Mouse (Mus musculus): ENCODE measurements around the gene Ireb2. TPM values are rescaled to one million over a fixed set of nuclear protein-coding genes. Genes with fewer than 3 reads are reported as not detected.

The Ireb2 gene
- polyA plus RNA-seq, 1 experiment from 2014 or later, result 14.5 TPM

DNA sequence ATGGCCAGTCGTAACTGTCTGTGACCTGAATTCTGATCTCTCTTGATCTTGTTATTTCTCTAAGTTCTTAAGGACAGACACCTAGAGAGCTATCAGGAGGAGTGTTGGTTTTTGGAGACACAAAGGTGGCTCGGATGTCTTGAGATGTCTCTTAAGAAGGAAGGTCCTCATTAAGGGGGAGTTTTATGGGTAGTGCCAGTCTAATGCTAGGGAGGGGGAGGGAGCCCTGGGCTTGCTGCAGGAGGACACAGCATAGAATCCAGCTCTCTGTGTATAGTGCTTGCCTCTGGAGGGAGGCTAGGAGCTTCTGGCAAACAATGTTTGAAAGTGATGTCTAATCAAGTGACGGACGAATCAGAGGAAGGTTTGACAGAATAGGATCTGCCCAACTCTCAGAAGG lies 10.0 kb upstream of the Ireb2 start:
- 79% methylated on average over 4 of the region's 4 CpGs for WGBS (ENCODE audit: missing documents)

GRCm38 (mm10) chr9:54855638-54856037 lies 8.0 kb upstream of the Ireb2 start:
- Histone ChIP-seq H3K27ac (no peak overlapping the region), H3K4me3 (ENCODE audit: inconsistent target) (no peak overlapping the region), H3K36me3 (ENCODE audit: inconsistent target) (no peaks in the 10 kb centered on the region), H3K79me2 (ENCODE audit: inconsistent target) (no peaks in the 10 kb centered on the region)
- 54% methylated on average over 6 of the region's 6 CpGs for WGBS (ENCODE audit: missing documents)

More for the DNA sequence above, 10.0 kb upstream of the Ireb2 start:
- H3K79me2 ChIP-seq (ENCODE audit: inconsistent target), result no peaks in the 10 kb centered on the region
- no peaks in the 10 kb centered on the region for H3K36me3 ChIP-seq (ENCODE audit: inconsistent target)
- H3K27ac ChIP-seq, result no peak overlapping the region
- H3K4me3 ChIP-seq (ENCODE audit: inconsistent target), result no peak overlapping the region

- Histone ChIP-seq H3K79me2 (ENCODE audit: inconsistent target) (no peaks in the 10 kb centered on the region), H3K27ac (no peak overlapping the region), H3K4me3 (ENCODE audit: inconsistent target) (no peak overlapping the region), H3K36me3 (ENCODE audit: inconsistent target) (no peaks in the 10 kb centered on the region)
- 91% methylated on average over 6 of the region's 6 CpGs for WGBS (ENCODE audit: missing documents)
These were observed 7.5 kb upstream of the Ireb2 start for GRCm38 (mm10) chr9:54856121-54856520.

GRCm38 (mm10) chr9:54857474-54857873 lies 6.1 kb upstream of the Ireb2 start:
- Histone ChIP-seq H3K27ac (no peak overlapping the region), H3K4me3 (ENCODE audit: inconsistent target) (no peak overlapping the region), H3K79me2 (ENCODE audit: inconsistent target) (no peaks in the 10 kb centered on the region), H3K36me3 (ENCODE audit: inconsistent target) (no peaks in the 10 kb centered on the region)
- 36% methylated on average over 3 of the region's 3 CpGs for WGBS (ENCODE audit: missing documents)

DNA sequence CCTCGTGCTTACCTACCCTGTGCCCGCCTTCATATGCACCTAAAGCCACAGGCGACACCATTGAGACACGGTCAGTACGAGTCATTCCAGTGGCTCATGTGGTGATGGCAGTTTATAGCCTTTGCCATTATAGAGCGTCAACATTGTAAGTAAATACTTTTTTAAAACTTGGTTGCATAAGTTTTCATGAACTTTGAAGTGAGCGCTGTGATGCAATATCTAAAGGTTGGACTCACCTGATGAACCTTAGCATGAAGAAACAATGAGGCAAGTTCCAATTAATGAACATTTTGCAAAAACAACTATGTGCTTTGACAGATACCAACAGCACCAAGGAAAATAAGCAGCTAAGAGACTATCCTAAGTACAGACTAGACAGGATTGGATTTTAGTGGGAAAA lies 3.1 kb upstream of the Ireb2 start:
- Histone ChIP-seq H3K36me3 (ENCODE audit: inconsistent target) (0 out of 2 replicates have a peak, but pooled peaks cover 1% of the 10 kb centered on the region), H3K27ac (no peak overlapping the region), H3K4me3 (ENCODE audit: inconsistent target) (no peak overlapping the region), H3K79me2 (ENCODE audit: inconsistent target) (peaks cover 20% of the 10 kb centered on the region)
- WGBS (ENCODE audit: missing documents), result 92% methylated on average over 7 of the region's 7 CpGs

DNA sequence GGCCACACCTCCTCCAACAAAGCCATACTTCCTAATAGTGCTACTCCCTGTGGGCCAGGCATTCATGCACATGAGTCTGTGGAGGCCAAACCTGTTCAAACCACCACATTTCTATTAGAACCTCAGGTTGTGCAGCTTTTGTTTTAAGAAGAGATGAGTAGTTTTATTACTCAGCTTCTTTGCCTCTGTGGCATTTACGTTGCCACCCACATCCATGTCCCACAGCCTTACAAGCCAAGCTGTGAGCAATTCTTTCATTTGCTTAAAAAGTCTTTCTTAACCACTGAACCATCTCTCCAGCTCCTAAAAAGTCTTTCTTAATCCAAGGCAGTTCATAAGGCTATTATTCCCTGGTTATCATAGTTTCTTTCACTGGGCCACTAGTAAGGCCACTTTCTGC lies 15.2 kb downstream of the Ireb2 start:
- H3K36me3 ChIP-seq (ENCODE audit: inconsistent target), result peaks cover 30% of the 10 kb centered on the region
- WGBS (ENCODE audit: missing documents), result 89% methylated on average over 1 of the region's 1 CpGs
- H3K79me2 ChIP-seq (ENCODE audit: inconsistent target), result peaks cover 78% of the 10 kb centered on the region
- no peak overlapping the region for H3K4me3 ChIP-seq (ENCODE audit: inconsistent target)
- no peak overlapping the region for H3K27ac ChIP-seq

DNA sequence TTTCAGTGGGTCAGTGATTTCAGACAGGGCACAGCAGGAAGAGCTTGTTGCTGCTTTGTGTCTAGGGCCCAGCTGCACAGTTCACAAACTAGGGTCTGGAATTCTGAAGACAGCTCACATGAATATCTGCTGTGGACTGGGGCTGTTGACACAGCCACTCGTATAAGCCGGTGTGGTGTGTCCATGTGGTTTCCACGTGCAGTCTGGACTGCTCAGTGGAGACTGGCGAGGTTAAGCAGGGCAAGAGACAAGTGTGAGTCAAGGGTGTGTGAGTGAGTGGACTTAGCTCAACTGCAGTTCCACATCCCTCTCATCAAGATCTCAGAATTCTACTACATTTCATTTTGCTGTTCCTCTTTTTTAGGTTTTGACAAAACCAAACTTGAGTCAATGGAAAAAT lies 28.5 kb downstream of the Ireb2 start:
- Histone ChIP-seq H3K4me3 (ENCODE audit: inconsistent target) (no peak overlapping the region), H3K27ac (no peak overlapping the region), H3K79me2 (ENCODE audit: inconsistent target) (no peaks in the 10 kb centered on the region), H3K36me3 (ENCODE audit: inconsistent target) (peaks cover 53% of the 10 kb centered on the region)
- 73% methylated on average over 4 of the region's 4 CpGs for WGBS (ENCODE audit: missing documents)

DNA sequence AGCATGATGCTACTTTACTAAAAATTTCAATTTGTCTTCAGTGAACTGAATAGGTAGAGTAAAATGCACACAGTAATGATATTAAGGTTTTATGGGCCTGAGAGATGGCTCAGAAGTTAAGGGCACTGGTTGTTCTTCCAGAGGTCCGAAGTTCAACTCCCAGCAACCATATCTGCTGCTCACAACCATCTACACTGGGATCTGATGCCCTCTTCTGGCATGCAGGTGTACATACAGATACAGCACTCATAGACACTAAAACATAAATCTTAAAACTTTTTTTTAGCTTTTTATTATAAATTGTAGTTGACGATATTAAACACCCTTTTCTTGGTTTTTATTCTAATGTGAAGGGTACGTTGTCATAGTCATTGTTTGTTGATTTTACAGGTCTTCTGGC lies 33.5 kb downstream of the Ireb2 start:
- H3K36me3 ChIP-seq (ENCODE audit: inconsistent target), result peaks cover 80% of the 10 kb centered on the region
- no peaks in the 10 kb centered on the region for H3K79me2 ChIP-seq (ENCODE audit: inconsistent target)
- no peak overlapping the region for H3K4me3 ChIP-seq (ENCODE audit: inconsistent target)
- H3K27ac ChIP-seq, result no peak overlapping the region
- WGBS (ENCODE audit: missing documents), result 100% methylated on average over 3 of the region's 3 CpGs

- H3K4me3 ChIP-seq (ENCODE audit: inconsistent target), result no peak overlapping the region
- no peaks in the 10 kb centered on the region for H3K79me2 ChIP-seq (ENCODE audit: inconsistent target)
- H3K36me3 ChIP-seq (ENCODE audit: inconsistent target), result peaks cover 64% of the 10 kb centered on the region
- 91% methylated on average over 5 of the region's 5 CpGs for WGBS (ENCODE audit: missing documents)
- H3K27ac ChIP-seq, result no peak overlapping the region
These were observed 45.9 kb downstream of the Ireb2 start for GRCm38 (mm10) chr9:54909446-54909845.

- Histone ChIP-seq H3K4me3 (ENCODE audit: inconsistent target) (no peak overlapping the region), H3K79me2 (ENCODE audit: inconsistent target) (no peaks in the 10 kb centered on the region), H3K36me3 (ENCODE audit: inconsistent target) (peaks cover 13% of the 10 kb centered on the region; the same call in 1 of the 2 replicates), H3K27ac (no peak overlapping the region)
- 84% methylated on average over 7 of the region's 7 CpGs for whole genome bisulfite sequencing (ENCODE audit: missing documents)
These were observed 52.0 kb downstream of the Ireb2 start for GRCm38 (mm10) chr9:54915576-54915975.

- 86% methylated on average over 8 of the region's 8 CpGs for WGBS (ENCODE audit: missing documents)
- Histone ChIP-seq H3K27ac (no peak overlapping the region), H3K4me3 (ENCODE audit: inconsistent target) (no peak overlapping the region)
These were observed 52.8 kb downstream of the Ireb2 start for GRCm38 (mm10) chr9:54916401-54916800.

DNA sequence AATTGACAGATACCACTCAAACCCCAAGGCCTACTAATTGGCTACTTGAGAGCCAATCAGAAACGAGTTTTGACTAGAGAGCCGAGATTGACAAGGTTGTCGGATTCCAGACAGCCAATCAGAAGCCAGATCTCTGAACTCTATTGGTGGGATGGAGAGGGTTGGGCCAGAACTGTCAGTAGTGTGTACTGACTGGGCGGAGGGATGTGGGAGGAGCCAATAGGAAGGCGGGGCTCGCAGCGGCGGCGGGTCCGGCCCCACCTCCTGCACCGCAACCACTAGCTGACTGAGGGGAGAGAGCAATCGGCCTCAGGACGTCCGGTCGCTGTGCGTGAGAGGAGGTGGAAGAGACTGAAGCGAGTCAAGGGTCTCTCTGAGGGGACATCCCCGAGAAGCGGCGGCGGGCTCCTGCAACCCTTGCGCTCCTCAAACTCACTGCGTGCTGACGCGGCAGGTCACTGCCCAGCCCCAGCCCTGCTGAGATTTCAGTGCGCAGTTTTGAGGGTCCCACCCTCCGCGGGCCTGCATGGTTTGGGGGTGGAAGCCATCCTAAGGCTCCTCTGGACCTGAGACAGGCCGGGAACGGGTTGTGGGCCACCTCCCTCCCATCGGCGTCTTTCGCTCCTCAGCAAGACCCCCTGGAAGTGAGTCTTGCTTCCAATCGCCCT lies 53.6 kb downstream of the Ireb2 start, which contains the start of gene Hykk:
Gene Hykk (plus strand): TSS at position 274 of the 668 bp plus-strand sequence.
- H3K27ac ChIP-seq, result no peak within 1 kb of the TSS
- WGBS (ENCODE audit: missing documents), result 3% methylated on average over 34 of the region's 34 CpGs
- H3K4me3 ChIP-seq (ENCODE audit: inconsistent target), result peak within 1 kb of the TSS; percentile 27
- H3K36me3 ChIP-seq (ENCODE audit: inconsistent target), result no peaks in the 10 kb centered on the region
- H3K79me2 ChIP-seq (ENCODE audit: inconsistent target), result no peaks in the 10 kb centered on the region

More at GRCm38 (mm10) chr9:54916401-54916800, 52.8 kb downstream of the Ireb2 start:
- H3K79me2 ChIP-seq (ENCODE audit: inconsistent target), result no peaks in the 10 kb centered on the region
- H3K36me3 ChIP-seq (ENCODE audit: inconsistent target), result peaks cover 6% of the 10 kb centered on the region; the same call in 1 of the 2 replicates

DNA sequence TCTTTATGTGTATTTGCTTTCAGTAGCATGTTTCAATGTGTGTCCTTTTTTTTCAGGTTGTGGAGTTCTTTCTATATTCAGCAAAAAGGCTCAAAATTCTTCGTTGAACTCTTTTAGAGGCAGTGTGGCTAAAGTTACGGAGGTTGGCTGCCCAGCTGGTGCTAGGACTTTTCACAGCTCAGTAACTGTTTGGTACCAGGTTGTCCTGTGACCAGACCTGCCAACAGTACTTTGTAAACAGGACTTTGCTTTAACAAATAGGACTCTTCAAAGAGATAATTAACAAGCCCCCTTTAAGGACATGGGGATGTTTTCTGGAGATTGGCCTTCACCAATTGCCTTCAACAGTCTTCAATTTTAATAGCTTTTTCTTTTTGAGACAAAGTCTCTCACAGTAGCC lies 54.6 kb downstream of the Ireb2 start:
- no peak overlapping the region for H3K4me3 ChIP-seq (ENCODE audit: inconsistent target)
- 79% methylated on average over 2 of the region's 2 CpGs for WGBS (ENCODE audit: missing documents)
- no peak overlapping the region for H3K27ac ChIP-seq
- no peaks in the 10 kb centered on the region for H3K79me2 ChIP-seq (ENCODE audit: inconsistent target)
- no peaks in the 10 kb centered on the region for H3K36me3 ChIP-seq (ENCODE audit: inconsistent target)

DNA sequence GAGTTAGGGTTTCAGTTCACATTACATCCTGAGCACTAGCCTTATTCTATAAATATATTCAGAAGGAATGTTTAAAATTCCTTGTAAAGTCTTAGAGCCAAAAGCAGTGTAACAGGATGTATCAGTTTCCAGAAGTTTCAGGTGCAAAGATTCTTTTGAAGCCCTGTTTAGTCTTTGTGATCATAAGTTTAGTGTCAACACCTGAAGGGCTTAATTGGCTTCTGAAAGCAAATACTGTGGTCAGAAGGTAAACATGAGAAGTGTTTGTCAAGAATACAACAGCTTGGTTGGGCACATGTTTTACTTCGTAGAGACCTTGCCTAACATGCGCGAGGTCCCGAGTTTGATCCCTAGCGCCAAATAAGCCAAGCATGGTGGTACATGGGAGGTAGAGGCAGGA lies 55.2 kb downstream of the Ireb2 start:
- Histone ChIP-seq H3K79me2 (ENCODE audit: inconsistent target) (no peaks in the 10 kb centered on the region), H3K36me3 (ENCODE audit: inconsistent target) (no peaks in the 10 kb centered on the region), H3K27ac (no peak overlapping the region), H3K4me3 (ENCODE audit: inconsistent target) (no peak overlapping the region)
- 100% methylated on average over 4 of the region's 5 CpGs for WGBS (ENCODE audit: missing documents)

- no peak overlapping the region for H3K4me3 ChIP-seq (ENCODE audit: inconsistent target)
- H3K36me3 ChIP-seq (ENCODE audit: inconsistent target), result no peaks in the 10 kb centered on the region
- H3K79me2 ChIP-seq (ENCODE audit: inconsistent target), result no peaks in the 10 kb centered on the region
- 75% methylated on average over 4 of the region's 4 CpGs for WGBS (ENCODE audit: missing documents)
- no peak overlapping the region for H3K27ac ChIP-seq
These were observed 56.4 kb downstream of the Ireb2 start for GRCm38 (mm10) chr9:54919946-54920345.

- Histone ChIP-seq H3K27ac (no peak overlapping the region), H3K79me2 (ENCODE audit: inconsistent target) (no peaks in the 10 kb centered on the region), H3K36me3 (ENCODE audit: inconsistent target) (no peaks in the 10 kb centered on the region), H3K4me3 (ENCODE audit: inconsistent target) (no peak overlapping the region)
- WGBS (ENCODE audit: missing documents), result 89% methylated on average over 1 of the region's 1 CpGs
These were observed 67.2 kb downstream of the Ireb2 start for GRCm38 (mm10) chr9:54930741-54931140.

All from macrophage (primary cell).